Mouse (Mus musculus) heart, adult 2 months (tissue): Measurements from ENCODE around the gene Hmx2.

Experiments used
- CTCF ChIP-seq: fragments of 200-600 bp; IDR thresholded peaks from 2 replicates; pipeline ENCODE4 v1.8.1; 2022; ENCODE audit warnings: antibody characterized with exemption, mild to moderate bottlenecking, moderate library complexity
- EP300 ChIP-seq: fragments of 200-500 bp; IDR thresholded peaks from 2 replicates; pipeline ENCODE4 v1.6.1; 2011; ENCODE audit warnings: low read depth, low read length, control low read depth; ENCODE audit not compliant: insufficient read depth
- POLR2A ChIP-seq: fragments of 200-500 bp; IDR thresholded peaks from 2 replicates; pipeline ENCODE4 v1.6.1; 2011; ENCODE audit warnings: mild to moderate bottlenecking, low read depth, low read length, control low read depth; ENCODE audit not compliant: insufficient read depth

DNA sequence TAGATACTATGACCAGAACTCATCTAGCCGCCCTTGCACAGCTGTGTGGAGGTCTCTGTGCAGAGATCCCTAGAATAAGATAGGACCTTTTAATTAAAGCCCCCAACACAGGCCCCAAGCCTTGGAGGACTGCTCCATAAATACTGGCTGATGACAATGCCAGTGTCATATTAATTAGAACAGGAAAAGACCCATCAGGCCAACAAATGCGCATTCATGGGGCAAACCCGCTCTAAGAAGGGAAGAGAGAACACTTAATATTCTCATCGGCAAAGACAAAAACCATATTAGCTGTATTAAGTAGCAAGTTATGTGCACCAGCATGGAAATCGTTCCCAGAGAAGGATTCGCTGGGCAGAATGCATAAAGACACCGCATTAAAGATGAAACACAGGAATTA is 53.5 kb downstream of the Hmx2 start:
- no peak for TF ChIP-seq CTCF
- TF ChIP-seq POLR2A: no peak
- no peak for TF ChIP-seq EP300
